Mouse (Mus musculus): ENCODE measurements around the gene Hist1h4k. TPM values are rescaled to one million over a fixed set of nuclear protein-coding genes. Genes with fewer than 3 reads are reported as not detected.

Gene Hist1h4k
- total and polyA plus RNA-seq, 2 experiments from 2014 or later = 1.6 to 998 TPM

DNA sequence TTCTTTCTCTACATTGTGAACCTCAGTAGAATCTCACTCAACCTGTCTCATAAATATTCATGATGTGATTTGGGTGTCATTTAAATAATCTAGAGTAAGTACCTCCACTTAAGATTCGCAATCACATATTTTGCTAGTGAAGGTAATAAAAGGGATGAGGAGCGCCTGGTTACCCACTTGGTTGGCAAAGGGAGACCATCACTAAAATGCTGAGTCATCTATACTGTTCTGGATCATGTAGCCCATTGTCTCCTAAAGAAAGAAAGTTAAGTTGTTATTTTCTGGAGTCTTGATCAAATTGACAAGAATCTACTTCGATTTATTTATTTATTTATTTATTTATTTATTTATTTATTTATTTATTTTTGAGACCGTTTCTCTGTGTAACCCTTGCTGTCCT is 43.6 kb downstream of the Hist1h4k start:
- no peak for TF ChIP-seq CTCF (IDR thresholded peaks at IDR 0.05; ENCODE audit: low read depth)
- Histone ChIP-seq H3K9me3 (ENCODE audit: low read length) (no peaks in the 10 kb centered on the region), H3K27ac (no peak overlapping the region), H3K9ac (replicated peaks; ENCODE audit: low read length) (no peak overlapping the region), H3K4me1 (ENCODE audit: insufficient read depth, low read length) (no peaks in the 10 kb centered on the region), H3K4me2 (ENCODE audit: low read depth, low read length) (no peak overlapping the region), H3K36me3 (ENCODE audit: insufficient read depth, low read length) (no peaks in the 10 kb centered on the region), H3K4me3 (ENCODE audit: low read length) (no peak overlapping the region), H3K27me3 (ENCODE audit: insufficient read depth, low read length) (no peaks in the 10 kb centered on the region)
- 70% methylated on average over 4 of the region's 4 CpGs for WGBS
- no peak for DNase-seq (ENCODE audit: low spot score)
- no peak for ATAC-seq

Small RNA genes lying within 50 kb of the gene (microRNA-seq; reads per million reads assigned to microRNA genes)
- 0 reads per million in 2 experiments for gene Gm44346
- gene Gm44357 = 0 reads per million in 2 experiments
- gene Gm44367 = 0 reads per million in 2 experiments
- 0 reads per million in 2 experiments for gene Gm44454

Other genes starting within 250 kb of the Hist1h4k start
- gene Gm11273, start 249.1 kb downstream of the Hist1h4k start, total RNA-seq (2014; rRNA removed) = 20.4 and 83.2 TPM in 2 replicates
- 7.7 and 8.2 TPM in 2 replicates for gene Gm11273, start 249.1 kb downstream of the Hist1h4k start, polyA plus RNA-seq (2015; fragmentation: Nextera tagmentation; extraction: Ambion mirVana)
- gene Zkscan8, start 219.4 kb downstream of the Hist1h4k start, total RNA-seq (2014; rRNA removed) = 7.1 and 8.9 TPM in 2 replicates
- 2.7 and 2.8 TPM in 2 replicates for gene Zkscan8, start 219.4 kb downstream of the Hist1h4k start, polyA plus RNA-seq (2015; fragmentation: Nextera tagmentation; extraction: Ambion mirVana)
- gene Olfr1366, start 207.7 kb downstream of the Hist1h4k start, total RNA-seq (2014; rRNA removed) = not detected in 2 replicates
- gene Olfr1366, start 207.7 kb downstream of the Hist1h4k start, polyA plus RNA-seq (2015; fragmentation: Nextera tagmentation; extraction: Ambion mirVana) = 0.19 and 0.23 TPM in 2 replicates
- gene Olfr1535, start 190.6 kb downstream of the Hist1h4k start, total RNA-seq (2014; rRNA removed) = not detected in 2 replicates
- 0.11 and 0.16 TPM in 2 replicates for gene Olfr1535, start 190.6 kb downstream of the Hist1h4k start, polyA plus RNA-seq (2015; fragmentation: Nextera tagmentation; extraction: Ambion mirVana)
- gene Olfr1364, start 168.7 kb downstream of the Hist1h4k start, total RNA-seq (2014; rRNA removed) = not detected in 2 replicates
- gene Olfr1364, start 168.7 kb downstream of the Hist1h4k start, polyA plus RNA-seq (2015; fragmentation: Nextera tagmentation; extraction: Ambion mirVana) = not detected in 2 replicates
- gene Olfr1362, start 136.5 kb downstream of the Hist1h4k start, total RNA-seq (2014; rRNA removed) = not detected in 2 replicates
- gene Olfr1362, start 136.5 kb downstream of the Hist1h4k start, polyA plus RNA-seq (2015; fragmentation: Nextera tagmentation; extraction: Ambion mirVana) = not detected in 2 replicates
- gene Olfr11, start 108.0 kb downstream of the Hist1h4k start, total RNA-seq (2014; rRNA removed) = not detected in 2 replicates
- 0.09 TPM in 1 of 2 replicates, not detected in the other for gene Olfr11, start 108.0 kb downstream of the Hist1h4k start, polyA plus RNA-seq (2015; fragmentation: Nextera tagmentation; extraction: Ambion mirVana)
- gene Olfr1361, start 87.1 kb downstream of the Hist1h4k start, total RNA-seq (2014; rRNA removed) = not detected in 2 replicates
- gene Olfr1361, start 87.1 kb downstream of the Hist1h4k start, polyA plus RNA-seq (2015; fragmentation: Nextera tagmentation; extraction: Ambion mirVana) = not detected in 2 replicates
- gene Olfr1360, start 73.1 kb downstream of the Hist1h4k start, total RNA-seq (2014; rRNA removed) = not detected in 2 replicates
- not detected in 2 replicates for gene Olfr1360, start 73.1 kb downstream of the Hist1h4k start, polyA plus RNA-seq (2015; fragmentation: Nextera tagmentation; extraction: Ambion mirVana)
- gene Olfr1359, start 52.4 kb downstream of the Hist1h4k start, total RNA-seq (2014; rRNA removed) = not detected in 2 replicates
- not detected in 2 replicates for gene Olfr1359, start 52.4 kb downstream of the Hist1h4k start, polyA plus RNA-seq (2015; fragmentation: Nextera tagmentation; extraction: Ambion mirVana)
- gene Hist1h2bl, start 34.4 kb downstream of the Hist1h4k start, total RNA-seq (2014; rRNA removed) = 541 and 615 TPM in 2 replicates
- 1.2 TPM in 1 of 2 replicates, not detected in the other for gene Hist1h2bl, start 34.4 kb downstream of the Hist1h4k start, polyA plus RNA-seq (2015; fragmentation: Nextera tagmentation; extraction: Ambion mirVana)
- 934 and 1,282 TPM in 2 replicates for gene Hist1h2ai, start 34.1 kb downstream of the Hist1h4k start, total RNA-seq (2014; rRNA removed)
- 4.5 and 5.8 TPM in 2 replicates for gene Hist1h2ai, start 34.1 kb downstream of the Hist1h4k start, polyA plus RNA-seq (2015; fragmentation: Nextera tagmentation; extraction: Ambion mirVana)
- gene Hist1h3h, start 32.8 kb downstream of the Hist1h4k start, total RNA-seq (2014; rRNA removed) = 1,004 and 1,140 TPM in 2 replicates
- 1.9 and 6.2 TPM in 2 replicates for gene Hist1h3h, start 32.8 kb downstream of the Hist1h4k start, polyA plus RNA-seq (2015; fragmentation: Nextera tagmentation; extraction: Ambion mirVana)
- gene Hist1h2bm, start 28.5 kb downstream of the Hist1h4k start, total RNA-seq (2014; rRNA removed) = 1,597 and 1,943 TPM in 2 replicates
- gene Hist1h2bm, start 28.5 kb downstream of the Hist1h4k start, polyA plus RNA-seq (2015; fragmentation: Nextera tagmentation; extraction: Ambion mirVana) = 1.3 and 1.7 TPM in 2 replicates
- 1,214 and 1,310 TPM in 2 replicates for gene Hist1h4j, start 15.4 kb downstream of the Hist1h4k start, total RNA-seq (2014; rRNA removed)
- not detected in 2 replicates for gene Hist1h4j, start 15.4 kb downstream of the Hist1h4k start, polyA plus RNA-seq (2015; fragmentation: Nextera tagmentation; extraction: Ambion mirVana)
- 429 and 552 TPM in 2 replicates for gene Hist1h2ak, start 3.3 kb upstream of the Hist1h4k start, total RNA-seq (2014; rRNA removed)
- gene Hist1h2ak, start 3.3 kb upstream of the Hist1h4k start, polyA plus RNA-seq (2015; fragmentation: Nextera tagmentation; extraction: Ambion mirVana) = 9.9 and 13.6 TPM in 2 replicates
- gene Hist1h2bn, start 3.6 kb upstream of the Hist1h4k start, total RNA-seq (2014; rRNA removed) = 864 and 1,352 TPM in 2 replicates
- gene Hist1h2bn, start 3.6 kb upstream of the Hist1h4k start, polyA plus RNA-seq (2015; fragmentation: Nextera tagmentation; extraction: Ambion mirVana) = 1.1 TPM in 1 of 2 replicates, not detected in the other
- gene Hist1h1b, start 30.1 kb upstream of the Hist1h4k start, total RNA-seq (2014; rRNA removed) = 263 and 411 TPM in 2 replicates
- gene Hist1h1b, start 30.1 kb upstream of the Hist1h4k start, polyA plus RNA-seq (2015; fragmentation: Nextera tagmentation; extraction: Ambion mirVana) = 10.0 and 11.7 TPM in 2 replicates
- 789 and 1,626 TPM in 2 replicates for gene Hist1h3i, start 32.9 kb upstream of the Hist1h4k start, total RNA-seq (2014; rRNA removed)
- gene Hist1h3i, start 32.9 kb upstream of the Hist1h4k start, polyA plus RNA-seq (2015; fragmentation: Nextera tagmentation; extraction: Ambion mirVana) = 24.5 and 29.0 TPM in 2 replicates
- gene Hist1h2an, start 36.7 kb upstream of the Hist1h4k start, total RNA-seq (2014; rRNA removed) = 641 and 1,093 TPM in 2 replicates
- gene Hist1h2an, start 36.7 kb upstream of the Hist1h4k start, polyA plus RNA-seq (2015; fragmentation: Nextera tagmentation; extraction: Ambion mirVana) = 2.2 and 5.4 TPM in 2 replicates
- 234 and 289 TPM in 2 replicates for gene Hist1h2bp, start 37.0 kb upstream of the Hist1h4k start, total RNA-seq (2014; rRNA removed)
- gene Hist1h2bp, start 37.0 kb upstream of the Hist1h4k start, polyA plus RNA-seq (2015; fragmentation: Nextera tagmentation; extraction: Ambion mirVana) = 0.84 TPM in 1 of 2 replicates, not detected in the other
- gene Hist1h2bq, start 59.7 kb upstream of the Hist1h4k start, total RNA-seq (2014; rRNA removed) = 1,114 and 1,806 TPM in 2 replicates
- 4.8 and 6.4 TPM in 2 replicates for gene Hist1h2bq, start 59.7 kb upstream of the Hist1h4k start, polyA plus RNA-seq (2015; fragmentation: Nextera tagmentation; extraction: Ambion mirVana)
- not detected in 2 replicates for gene Hist1h2ao, start 60.0 kb upstream of the Hist1h4k start, total RNA-seq (2014; rRNA removed)
- gene Hist1h2ao, start 60.0 kb upstream of the Hist1h4k start, polyA plus RNA-seq (2015; fragmentation: Nextera tagmentation; extraction: Ambion mirVana) = not detected in 2 replicates
- 2.3 and 3.3 TPM in 2 replicates for gene Hist1h4m, start 61.2 kb upstream of the Hist1h4k start, total RNA-seq (2014; rRNA removed)
- gene Hist1h4m, start 61.2 kb upstream of the Hist1h4k start, polyA plus RNA-seq (2015; fragmentation: Nextera tagmentation; extraction: Ambion mirVana) = not detected in 2 replicates
- 4,540 and 4,675 TPM in 2 replicates for gene Hist1h4n, start 81.7 kb upstream of the Hist1h4k start, total RNA-seq (2014; rRNA removed)
- 3.7 and 4.1 TPM in 2 replicates for gene Hist1h4n, start 81.7 kb upstream of the Hist1h4k start, polyA plus RNA-seq (2015; fragmentation: Nextera tagmentation; extraction: Ambion mirVana)
- gene Hist1h2ap, start 83.0 kb upstream of the Hist1h4k start, total RNA-seq (2014; rRNA removed) = 1,318 and 1,554 TPM in 2 replicates
- 798 and 958 TPM in 2 replicates for gene Hist1h2ap, start 83.0 kb upstream of the Hist1h4k start, polyA plus RNA-seq (2015; fragmentation: Nextera tagmentation; extraction: Ambion mirVana)
- 757 and 1,216 TPM in 2 replicates for gene Hist1h2br, start 83.2 kb upstream of the Hist1h4k start, total RNA-seq (2014; rRNA removed)
- gene Hist1h2br, start 83.2 kb upstream of the Hist1h4k start, polyA plus RNA-seq (2015; fragmentation: Nextera tagmentation; extraction: Ambion mirVana) = 4.7 and 7.4 TPM in 2 replicates
- gene Zfp184, start 194.6 kb upstream of the Hist1h4k start, total RNA-seq (2014; rRNA removed) = 9.3 and 13.5 TPM in 2 replicates
- gene Zfp184, start 194.6 kb upstream of the Hist1h4k start, polyA plus RNA-seq (2015; fragmentation: Nextera tagmentation; extraction: Ambion mirVana) = 7.8 and 9.6 TPM in 2 replicates
- gene Pom121l2, start 230.7 kb upstream of the Hist1h4k start, total RNA-seq (2014; rRNA removed) = not detected in 2 replicates
- gene Pom121l2, start 230.7 kb upstream of the Hist1h4k start, polyA plus RNA-seq (2015; fragmentation: Nextera tagmentation; extraction: Ambion mirVana) = not detected in 2 replicates